8 mouse cellular contexts compared by ENCODE assay signal in genomic region chr2:113305339-113305738, GRCm38 (mm10). TPM values are rescaled to one million over a fixed set of nuclear protein-coding genes. Genes with fewer than 3 reads are reported as not detected.
DNase-seq lines count a peak whose midpoint lies in the region; ATAC-seq and TF ChIP-seq lines count a peak whose summit lies in the region.

No protein-coding gene starts in this region.

- H3K27me3 ChIP-seq in thymus, adult 2 months (ENCODE audit: control insufficient read depth, insufficient read depth, low read length): no peaks in the 10 kb centered on the region
- no peaks in the 10 kb centered on the region for H3K27me3 ChIP-seq in midbrain, postnatal 0 days (ENCODE audit: insufficient read depth, low read length)

- H3K9me3 ChIP-seq in midbrain, postnatal 0 days (ENCODE audit: low read length): no peaks in the 10 kb centered on the region

- H3K4me3 ChIP-seq in thymus, adult 2 months (ENCODE audit: control insufficient read depth, insufficient read depth, low read length): no peak overlapping the region
- H3K4me3 ChIP-seq in midbrain, postnatal 0 days (ENCODE audit: low read depth, low read length): no peak overlapping the region

- DNase-seq in thymus, adult 2 months: peak; percentile 12
- no peak for DNase-seq in thymus, adult 18-20 months
- DNase-seq in cerebellum, adult 9-11 months: peak; percentile 68
- DNase-seq in frontal cortex, adult 2 months (ENCODE audit: extremely low spot score in 1 of 2, low spot score in 1 of 2): peak; percentile 65 to 95
- DNase-seq in kidney, adult 8-10 months: peak; percentile 57 to 85
- peak; percentile 75 for DNase-seq in left cerebral cortex, postnatal 4 days
- DNase-seq in midbrain, postnatal 0 days (ENCODE audit: low spot score): peak; percentile 44
- peak; percentile 26 for DNase-seq in thymus, postnatal 25 days

- H3K4me2 ChIP-seq in midbrain, postnatal 0 days (ENCODE audit: low read depth, low read length, poor library complexity, severe bottlenecking): no peak overlapping the region

- H3K4me1 ChIP-seq in thymus, adult 2 months (replicated peaks; ENCODE audit: control insufficient read depth, insufficient read depth, low read length): no peaks in the 10 kb centered on the region
- H3K4me1 ChIP-seq in midbrain, postnatal 0 days (ENCODE audit: insufficient read depth, low read length): no peaks in the 10 kb centered on the region

- no peak overlapping the region for H3K27ac ChIP-seq in thymus, adult 2 months (ENCODE audit: control insufficient read depth, insufficient read depth, low read length)
- no peak overlapping the region for H3K27ac ChIP-seq in midbrain, postnatal 0 days (ENCODE audit: low read depth, low read length)

- TF ChIP-seq CTCF in thymus, adult 2 months (IDR thresholded peaks at IDR 0.05; ENCODE audit: borderline replicate concordance, control insufficient read depth, extremely low read depth, insufficient read depth, low read length, poor library complexity): no peak
- peak; percentile 86 for TF ChIP-seq CTCF in midbrain, postnatal 0 days (IDR thresholded peaks at IDR 0.05)

- ATAC-seq in midbrain, postnatal 0 days (ENCODE audit: low FRiP score): no peak

- intact Hi-C loops in left cerebral cortex, postnatal 4 days (cut with DNase I): loop anchor here (2.0 kb wide), 2 partner anchors 93 to 125 kb away; no protein-coding TSS in a partner anchor

- 8% methylated on average over 4 of the region's 4 CpGs for WGBS in thymus, adult 2 months
- 19% methylated on average over 4 of the region's 4 CpGs for WGBS in midbrain, postnatal 0 days

- H3K9ac ChIP-seq in midbrain, postnatal 0 days (replicated peaks; ENCODE audit: low read length, poor library complexity, severe bottlenecking): no peak overlapping the region

- no peaks in the 10 kb centered on the region for H3K36me3 ChIP-seq in thymus, adult 2 months (ENCODE audit: control insufficient read depth, insufficient read depth, low read length)
- H3K36me3 ChIP-seq in midbrain, postnatal 0 days (ENCODE audit: insufficient read depth, low read length): no peaks in the 10 kb centered on the region

- no peak for TF ChIP-seq POLR2A in thymus, adult 2 months (IDR thresholded peaks at IDR 0.05; ENCODE audit: control insufficient read depth, extremely low read depth, insufficient read depth, low read length, poor library complexity)

RNA-seq across cellular contexts. Expression of gene Tmco5b, which starts 19.8 kb away (rescaled TPM):
- 0.13 TPM in 1 of 2 replicates, not detected in the other for polyA plus RNA-seq in thymus, adult 2 months (2012; rRNA removed)
- polyA plus RNA-seq in frontal cortex, adult 2 months (2012; rRNA removed): not detected in 2 replicates
- total RNA-seq in left cerebral cortex, postnatal 4 days (2021): under 1 TPM in 1 of 2 experiments, not detected in 1; 0.28 TPM
- total RNA-seq in midbrain, postnatal 0 days (2014; rRNA removed): not detected in 2 replicates
- polyA plus RNA-seq in midbrain, postnatal 0 days (2015; fragmentation: Nextera tagmentation; extraction: Ambion mirVana): not detected in 2 replicates

RNA-seq across cellular contexts. Expression of gene Fmn1, which starts 22.2 kb away (rescaled TPM):
- polyA plus RNA-seq in thymus, adult 2 months (2012; rRNA removed): 1.2 TPM in 2 replicates
- 3.4 and 3.7 TPM in 2 replicates for polyA plus RNA-seq in frontal cortex, adult 2 months (2012; rRNA removed)
- 1 to 10 TPM; 5.8 TPM for total RNA-seq in left cerebral cortex, postnatal 4 days (2021)
- total RNA-seq in midbrain, postnatal 0 days (2014; rRNA removed): 0.85 and 1.0 TPM in 2 replicates
- 0.23 and 0.71 TPM in 2 replicates for polyA plus RNA-seq in midbrain, postnatal 0 days (2015; fragmentation: Nextera tagmentation; extraction: Ambion mirVana)

Comparison
In these comparisons a context has a peak if more than half of its experiments do, and no peak if none do; other contexts are left out.
1. DNase-seq: peak in thymus, adult 2 months (single experiment), cerebellum, adult 9-11 months (single experiment), frontal cortex, adult 2 months (2 of 2), kidney, adult 8-10 months (2 of 2), left cerebral cortex, postnatal 4 days (single experiment), midbrain, postnatal 0 days (single experiment) and thymus, postnatal 25 days (single experiment); none in thymus, adult 18-20 months (0 of 2).